Mouse (Mus musculus): Measurements from ENCODE around the gene Lgsn.

The Lgsn gene

GRCm38 (mm10) chr1:31214831-31215230 lies 38.6 kb downstream of the Lgsn start:
- no peak for DNase-seq (ENCODE audit: inconsistent age in 2 of 2, low spot score in 1 of 2)

GRCm38 (mm10) chr1:31220599-31221250 lies 44.5 kb downstream of the Lgsn start:
- no peak for DNase-seq (ENCODE audit: inconsistent age in 2 of 2, low spot score in 1 of 2)

- DNase-seq (ENCODE audit: inconsistent age in 2 of 2, low spot score in 1 of 2) = no peak
Observed at GRCm38 (mm10) chr1:31222564-31222963, 46.4 kb downstream of the Lgsn start, which contains the start of the genes 4931428L18Rik and Pih1d3. Gene 4931428L18Rik (minus strand): TSS chr1:31222684. Gene Pih1d3 (plus strand): TSS chr1:31222838.

GRCm38 (mm10) chr1:31233319-31234036 lies 57.3 kb downstream of the Lgsn start:
- DNase-seq (ENCODE audit: inconsistent age in 2 of 2, low spot score in 1 of 2) = no peak
